Mouse (Mus musculus): ENCODE data around the gene Gm2244.
"Not testable (repeated sequence)": the region's sequence is repeated elsewhere in the genome, so short reads cannot be mapped to it uniquely, and the experiment has no call there.

- not testable (repeated sequence) for TF ChIP-seq CTCF (conservative IDR thresholded peaks at IDR 0.05; ENCODE audit: low read length); POU5F1 (IDR thresholded peaks at IDR 0.05; ENCODE audit: borderline replicate concordance, low read length); NANOG (IDR thresholded peaks at IDR 0.05; ENCODE audit: borderline replicate concordance, low read length)
These were observed at the start of gene Gm2244 for GRCm38 (mm10) chr14:19549863-19550262.
